Comparison of ENCODE assay signal across 23 mouse cellular contexts in the genomic region with DNA sequence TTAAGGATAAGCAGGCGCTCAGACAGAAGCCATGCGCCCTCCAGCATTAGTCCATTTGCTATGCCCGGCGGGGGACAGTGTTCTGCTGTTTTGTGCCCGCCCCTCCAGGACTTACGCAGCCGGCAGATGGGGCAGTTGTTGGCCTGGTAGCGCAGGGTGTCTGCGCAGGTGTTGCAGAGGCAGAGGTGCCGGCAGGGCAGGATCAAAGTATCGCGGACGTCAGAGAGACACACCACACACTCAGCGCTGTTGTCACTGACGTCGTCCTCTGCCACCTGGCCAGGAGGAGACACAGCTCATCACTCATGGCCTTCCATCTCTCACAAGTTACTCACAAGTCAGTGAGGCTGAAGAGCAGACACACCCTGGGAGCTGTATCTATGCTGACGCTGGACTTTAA. TPM values are rescaled to one million over a fixed set of nuclear protein-coding genes. Genes with fewer than 3 reads are reported as not detected.
DNase-seq lines count a peak whose midpoint lies in the region; ATAC-seq and TF ChIP-seq lines count a peak whose summit lies in the region.
"Had no signal": no experiment of that assay in that cellular context is flagged by ENCODE, and none has a peak within 500 bp of the region (broad histone marks: within the 10 kb centered on the region; RNA-seq: fewer than 3 reads in every experiment).

No protein-coding gene starts in this region.

- WGBS in intestine, postnatal 0 days: 63% methylated on average over 17 of the region's 17 CpGs
- 51% methylated on average over 17 of the region's 17 CpGs for WGBS in intestine, embryonic 16.5 days

- H3K36me3 ChIP-seq in intestine, postnatal 0 days (ENCODE audit: control insufficient read depth, insufficient read depth): peaks cover 11% of the 10 kb centered on the region; the same call in 1 of the 2 replicates
- peaks cover 5% of the 10 kb centered on the region for H3K36me3 ChIP-seq in intestine, embryonic 16.5 days (ENCODE audit: control insufficient read depth, insufficient read depth, low read length)

- 0 out of 2 replicates have a peak, but pooled peaks have one; percentile 3 for TF ChIP-seq CTCF in intestine, postnatal 0 days (IDR thresholded peaks at IDR 0.05; ENCODE audit: low read depth)

- H3K4me2 ChIP-seq in intestine, postnatal 0 days (replicated peaks; ENCODE audit: low read depth): no peak overlapping the region
- H3K4me2 ChIP-seq in intestine, embryonic 16.5 days (ENCODE audit: low read depth, low read length): no peak overlapping the region
- H3K4me2 ChIP-seq: embryonic facial prominence, embryonic 15.5 days; forebrain, embryonic 15.5 days; heart, embryonic 13.5 days; hindbrain, embryonic 15.5 days; neural tube, embryonic 13.5 days had no signal

- peak; percentile 50 for DNase-seq in CD4-positive helper T cell, adult 2 months (ENCODE audit: low read depth, low spot score)
- DNase-seq in T-cell, adult 2 months (ENCODE audit: low spot score): peak; percentile 67
- DNase-seq in thymus, postnatal 10 days (ENCODE audit: low spot score in 2 of 2): peak; percentile 54 to 74
- DNase-seq in embryo, embryonic 10.5 days (ENCODE audit: low spot score): no peak
- DNase-seq: adrenal gland, adult 2 months; cerebellum, adult 2 months; kidney, adult 9 months; kidney, postnatal 14 days; liver; lung, adult 2 months; lung, postnatal 14 days; midbrain, embryonic 14.5 days; right cerebral cortex, postnatal 14 days had no signal

- H3K4me3 ChIP-seq in intestine, postnatal 0 days (ENCODE audit: low read depth, low read length): no peak overlapping the region
- no peak overlapping the region for H3K4me3 ChIP-seq in intestine, embryonic 16.5 days (ENCODE audit: low read length)
- H3K4me3 ChIP-seq: embryonic facial prominence, embryonic 15.5 days; forebrain, embryonic 15.5 days; heart, embryonic 13.5 days; hindbrain, embryonic 15.5 days; limb, embryonic 10.5 days; neural tube, embryonic 13.5 days had no signal

- no peak overlapping the region for H3K9ac ChIP-seq in intestine, postnatal 0 days (ENCODE audit: low read depth, low read length)
- no peak overlapping the region for H3K9ac ChIP-seq in intestine, embryonic 16.5 days (ENCODE audit: low read depth, low read length)
- H3K9ac ChIP-seq: embryonic facial prominence, embryonic 15.5 days; forebrain, embryonic 15.5 days; heart, embryonic 13.5 days; hindbrain, embryonic 15.5 days; neural tube, embryonic 13.5 days had no signal

- H3K4me1 ChIP-seq in intestine, postnatal 0 days (replicated peaks; ENCODE audit: control insufficient read depth, insufficient read depth, low read length): 0 out of 2 replicates have a peak, but pooled peaks cover 4% of the 10 kb centered on the region
- H3K4me1 ChIP-seq in intestine, embryonic 16.5 days (ENCODE audit: control insufficient read depth, insufficient read depth, low read length): 0 out of 2 replicates have a peak, but pooled peaks cover 2% of the 10 kb centered on the region
- H3K4me1 ChIP-seq: embryonic facial prominence, embryonic 15.5 days; forebrain, embryonic 15.5 days had no signal

- H3K27ac ChIP-seq in intestine, postnatal 0 days (ENCODE audit: low read depth, low read length): no peak overlapping the region
- no peak overlapping the region for H3K27ac ChIP-seq in intestine, embryonic 16.5 days (ENCODE audit: low read length)
- H3K27ac ChIP-seq: embryonic facial prominence, embryonic 15.5 days; forebrain, embryonic 15.5 days; hindbrain, embryonic 15.5 days; limb, embryonic 10.5 days; neural tube, embryonic 13.5 days; stomach, postnatal 0 days had no signal

- H3K27me3 ChIP-seq in intestine, postnatal 0 days (replicated peaks; ENCODE audit: control insufficient read depth, insufficient read depth, low read length): no peaks in the 10 kb centered on the region
- no peaks in the 10 kb centered on the region for H3K27me3 ChIP-seq in intestine, embryonic 16.5 days (replicated peaks; ENCODE audit: control insufficient read depth, insufficient read depth, low read length)
- H3K27me3 ChIP-seq: embryonic facial prominence, embryonic 15.5 days; forebrain, embryonic 15.5 days; heart, embryonic 13.5 days; hindbrain, embryonic 15.5 days; neural tube, embryonic 13.5 days had no signal

- ATAC-seq in intestine, postnatal 0 days: 0 out of 2 replicates have a peak, but pooled peaks have one; percentile 23
- no peak for ATAC-seq in intestine, embryonic 16.5 days
- ATAC-seq in activated CD4-positive, CD25-positive, alpha-beta regulatory T cell, adult 4 months: no peak
- ATAC-seq: forebrain, embryonic 15.5 days had no signal

- no peaks in the 10 kb centered on the region for H3K9me3 ChIP-seq in intestine, postnatal 0 days (ENCODE audit: control insufficient read depth)
- H3K9me3 ChIP-seq in intestine, embryonic 16.5 days (ENCODE audit: control insufficient read depth, low read length): 0 out of 2 replicates have a peak, but pooled peaks cover 3% of the 10 kb centered on the region
- H3K9me3 ChIP-seq: embryonic facial prominence, embryonic 15.5 days; forebrain, embryonic 15.5 days; hindbrain, embryonic 15.5 days; limb, embryonic 10.5 days; neural tube, embryonic 13.5 days had no signal

RNA-seq across cellular contexts. Expression of gene Foxj1, which starts 19.3 kb away (rescaled TPM):
- polyA plus RNA-seq in intestine, postnatal 0 days (2015; fragmentation: Nextera tagmentation; extraction: Ambion mirVana): 0.09 TPM in 1 of 2 replicates, not detected in the other
- 0.27 and 0.36 TPM in 2 replicates for polyA plus RNA-seq in intestine, embryonic 16.5 days (2015; fragmentation: Nextera tagmentation; extraction: Ambion mirVana)
- polyA plus RNA-seq in activated CD4-positive, CD25-positive, alpha-beta regulatory T cell, adult 4 months (2017; shearing (Covaris generic)): not detected

RNA-seq across cellular contexts. Expression of gene Exoc7, which starts 47.5 kb away (rescaled TPM):
- polyA plus RNA-seq in intestine, postnatal 0 days (2015; fragmentation: Nextera tagmentation; extraction: Ambion mirVana): 44.6 and 49.2 TPM in 2 replicates
- polyA plus RNA-seq in intestine, embryonic 16.5 days (2015; fragmentation: Nextera tagmentation; extraction: Ambion mirVana): 52.5 and 54.6 TPM in 2 replicates
- polyA plus RNA-seq in activated CD4-positive, CD25-positive, alpha-beta regulatory T cell, adult 4 months (2017; shearing (Covaris generic)): 10 to 100 TPM; 49.2 to 80.4 TPM

RNA-seq across cellular contexts. Expression of gene Rnf157, which starts 58.3 kb away (rescaled TPM):
- polyA plus RNA-seq in intestine, postnatal 0 days (2015; fragmentation: Nextera tagmentation; extraction: Ambion mirVana): 4.9 and 6.6 TPM in 2 replicates
- polyA plus RNA-seq in intestine, embryonic 16.5 days (2015; fragmentation: Nextera tagmentation; extraction: Ambion mirVana): 4.4 and 5.2 TPM in 2 replicates
- polyA plus RNA-seq in activated CD4-positive, CD25-positive, alpha-beta regulatory T cell, adult 4 months (2017; shearing (Covaris generic)): 1 to 10 TPM; 6.6 to 6.9 TPM
